Mouse (Mus musculus) forebrain, embryonic 10.5 days (tissue): ENCODE results near the gene Myoc. TPM values are rescaled to one million over a fixed set of nuclear protein-coding genes. Genes with fewer than 3 reads are reported as not detected.
A peak's percentile ranks its signal among the peaks of the same experiment; 100 is the strongest.

Source experiments
- DNase-seq: peaks from one replicate; pipeline ENCODE4 v3.0.0-alpha.2; 2017; ENCODE audit warnings: low spot score; ENCODE audit errors: extremely low spot score
- H3K27ac ChIP-seq: fragments of 300-500 bp; sonication (generic); 2 replicates; pipeline ENCODE4 v1.5.1; 2016; ENCODE audit warnings: mild to moderate bottlenecking
- H3K27me3 ChIP-seq: fragments of 300-500 bp; sonication (generic); 2 replicates; pipeline ENCODE4 v1.6.1; 2016; ENCODE audit warnings: mild to moderate bottlenecking; ENCODE audit not compliant: poor library complexity, severe bottlenecking
- H3K36me3 ChIP-seq: fragments of 300-500 bp; sonication (generic); replicated peaks from 2 replicates; pipeline ENCODE4 v1.6.1; 2016; ENCODE audit warnings: mild to moderate bottlenecking, moderate library complexity
- H3K4me1 ChIP-seq: fragments of 300-500 bp; sonication (generic); 2 replicates; pipeline ENCODE4 v1.6.1; 2016
- H3K4me3 ChIP-seq: fragments of 300-500 bp; sonication (generic); 2 replicates; pipeline ENCODE4 v1.5.1; 2016; ENCODE audit warnings: mild to moderate bottlenecking, moderate library complexity
- H3K9me3 ChIP-seq: fragments of 300-500 bp; sonication (generic); 2 replicates; pipeline ENCODE4 v1.6.1; 2016; ENCODE audit warnings: mild to moderate bottlenecking, moderate library complexity
- WGBS: fragments of 180-500 bp; shearing (Covaris S2); methylation state at CpG from one replicate; pipeline ENCODE4 v1.1.7; 2016; 5-methylcytosine and 5-hydroxymethylcytosine counted together
- polyA plus RNA-seq: library from polyadenylated mRNA; unstranded; fragments of >200 nt; fragmentation: Nextera tagmentation; extraction: Ambion mirVana; gene quantifications from 2 replicates; pipeline ENCODE4 v1.2.1, GENCODE M21; 2016

The Myoc gene
- polyA plus RNA-seq: not detected in 2 replicates

DNA sequence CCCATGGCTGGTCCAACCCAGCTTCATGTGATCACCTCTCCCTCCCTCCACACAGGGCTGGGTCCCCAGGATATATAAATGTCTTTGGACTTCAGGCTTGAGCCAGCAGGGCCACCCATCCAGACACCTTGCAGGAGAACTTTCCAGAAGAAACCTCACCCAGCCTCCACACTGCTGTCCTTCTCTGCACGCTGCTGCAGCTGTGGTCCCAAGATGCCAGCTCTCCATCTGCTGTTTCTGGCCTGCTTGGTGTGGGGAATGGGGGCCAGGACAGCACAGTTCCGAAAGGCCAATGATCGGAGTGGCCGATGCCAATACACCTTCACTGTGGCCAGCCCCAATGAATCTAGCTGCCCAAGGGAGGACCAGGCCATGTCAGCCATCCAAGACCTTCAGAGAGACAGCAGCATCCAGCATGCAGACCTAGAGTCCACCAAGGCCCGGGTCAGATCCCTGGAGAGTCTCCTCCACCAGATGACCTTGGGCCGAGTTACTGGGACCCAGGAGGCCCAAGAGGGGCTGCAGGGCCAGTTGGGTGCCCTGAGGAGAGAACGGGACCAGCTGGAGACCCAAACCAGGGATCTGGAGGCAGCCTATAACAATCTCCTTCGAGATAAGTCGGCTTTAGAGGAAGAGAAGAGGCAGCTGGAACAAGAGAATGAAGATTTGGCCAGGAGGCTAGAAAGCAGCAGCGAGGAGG is at the start of gene Myoc:
Gene Myoc (plus strand): TSS at position 105 of the 700 bp plus-strand sequence.
- no peaks in the 10 kb centered on the region for H3K27me3 ChIP-seq
- no peak for DNase-seq
- no peak within 1 kb of the TSS for H3K27ac ChIP-seq
- WGBS: 84% methylated on average over 10 of the region's 10 CpGs
- no peaks in the 10 kb centered on the region for H3K36me3 ChIP-seq
- H3K4me1 ChIP-seq: peaks cover 13% of the 10 kb centered on the region; the same call in 1 of the 2 replicates
- H3K4me3 ChIP-seq: no peak within 1 kb of the TSS
- no peaks in the 10 kb centered on the region for H3K9me3 ChIP-seq

DNA sequence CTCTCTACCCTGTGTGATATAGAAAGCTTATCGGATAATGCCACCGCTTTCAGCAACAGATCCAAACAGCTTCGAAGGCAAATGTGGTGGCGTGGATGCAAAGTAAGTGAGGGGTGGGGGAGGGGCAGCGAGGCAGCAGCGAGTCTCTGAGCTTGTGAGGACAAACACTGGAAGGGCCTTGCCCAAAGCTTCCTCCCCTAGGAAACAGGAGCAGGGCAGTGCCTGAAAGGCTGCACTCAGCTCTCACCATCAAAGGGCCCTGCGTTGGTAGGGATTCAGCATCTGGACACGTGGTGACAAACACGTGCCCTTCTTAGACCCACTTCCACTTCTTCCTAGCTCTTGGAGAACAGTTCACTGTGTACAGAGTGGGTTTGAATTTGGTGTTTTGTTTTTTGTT is 49.5 kb upstream of the Myoc start:
- peak; percentile 56 for DNase-seq
- Histone ChIP-seq H3K36me3 (peaks cover 12% of the 10 kb centered on the region), H3K9me3 (no peaks in the 10 kb centered on the region), H3K4me1 (peaks cover 12% of the 10 kb centered on the region), H3K27me3 (no peaks in the 10 kb centered on the region), H3K4me3 (no peak overlapping the region), H3K27ac (peak overlapping the region; percentile 72)
- 5% methylated on average over 9 of the region's 9 CpGs for WGBS

DNA sequence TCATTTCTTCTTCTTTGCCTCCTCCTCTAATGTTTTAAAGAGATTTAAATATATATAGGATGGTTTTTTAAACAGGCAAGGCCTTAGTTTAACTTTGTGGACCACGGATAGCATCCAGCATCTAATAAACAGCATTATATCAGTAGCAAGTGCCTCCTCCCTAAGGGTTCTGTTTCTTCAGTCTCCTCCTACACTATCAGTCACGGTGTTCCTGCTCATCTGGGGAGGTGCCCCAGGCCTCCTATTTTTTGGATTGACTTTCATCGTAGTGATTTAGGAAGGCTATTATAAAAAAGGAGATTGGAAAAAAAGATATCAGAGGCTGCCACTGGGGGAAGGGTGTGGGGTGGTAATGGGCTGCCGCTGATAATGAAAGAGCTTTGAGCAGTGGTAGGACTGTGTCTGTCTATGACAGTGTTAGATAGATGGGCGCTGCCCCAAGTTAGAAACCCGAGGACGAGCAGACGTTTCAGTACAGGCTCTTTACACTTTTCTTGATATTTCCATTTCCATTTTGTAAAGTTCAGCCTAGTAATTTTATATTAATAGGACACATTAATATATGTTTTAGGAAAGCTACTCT is 48.4 kb upstream of the Myoc start:
- H3K27ac ChIP-seq: no peak overlapping the region
- DNase-seq: no peak
- H3K36me3 ChIP-seq: peaks cover 8% of the 10 kb centered on the region
- 87% methylated on average over 8 of the region's 8 CpGs for WGBS
- H3K27me3 ChIP-seq: no peaks in the 10 kb centered on the region
- no peaks in the 10 kb centered on the region for H3K9me3 ChIP-seq
- H3K4me3 ChIP-seq: no peak overlapping the region
- H3K4me1 ChIP-seq: peaks cover 12% of the 10 kb centered on the region

DNA sequence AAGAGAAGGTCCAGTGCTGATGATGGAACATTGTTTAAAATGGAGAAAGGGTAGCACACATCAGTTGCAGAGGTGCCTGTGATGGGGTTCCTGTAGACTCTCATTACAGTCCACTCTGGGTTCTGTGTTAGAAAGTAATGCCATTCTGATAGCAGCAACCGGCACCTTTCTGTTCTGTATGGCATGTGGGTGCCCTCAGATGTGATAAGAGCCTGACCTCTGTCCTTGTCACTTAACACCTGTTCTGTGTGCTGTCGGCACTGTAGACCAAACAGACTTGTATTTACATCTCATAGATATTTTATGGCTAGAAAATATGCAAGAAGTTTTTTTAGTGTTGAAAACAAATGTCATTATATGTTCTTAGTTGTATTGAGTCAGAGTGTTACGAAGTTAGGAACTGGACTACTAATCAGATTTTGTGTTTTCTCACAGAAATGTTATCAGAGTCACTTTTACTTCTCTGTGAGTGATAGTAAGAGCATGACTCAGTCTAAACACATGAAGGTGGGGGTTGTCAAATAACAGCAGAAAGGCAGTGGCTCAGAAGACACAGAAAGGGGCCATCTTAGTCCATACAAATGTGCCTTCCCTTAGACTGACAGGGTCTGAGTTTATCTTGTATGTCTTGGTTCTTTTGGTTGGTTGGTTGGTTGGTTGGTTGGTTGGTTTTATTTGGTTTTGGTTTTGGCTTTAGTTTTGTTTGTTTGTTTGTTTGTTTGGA is 41.4 kb upstream of the Myoc start:
- no peaks in the 10 kb centered on the region for H3K27me3 ChIP-seq
- H3K4me1 ChIP-seq: no peaks in the 10 kb centered on the region
- H3K9me3 ChIP-seq: no peaks in the 10 kb centered on the region
- no peak overlapping the region for H3K4me3 ChIP-seq
- 91% methylated on average over 3 of the region's 3 CpGs for WGBS
- DNase-seq: no peak
- H3K36me3 ChIP-seq: peaks cover 37% of the 10 kb centered on the region
- no peak overlapping the region for H3K27ac ChIP-seq

DNA sequence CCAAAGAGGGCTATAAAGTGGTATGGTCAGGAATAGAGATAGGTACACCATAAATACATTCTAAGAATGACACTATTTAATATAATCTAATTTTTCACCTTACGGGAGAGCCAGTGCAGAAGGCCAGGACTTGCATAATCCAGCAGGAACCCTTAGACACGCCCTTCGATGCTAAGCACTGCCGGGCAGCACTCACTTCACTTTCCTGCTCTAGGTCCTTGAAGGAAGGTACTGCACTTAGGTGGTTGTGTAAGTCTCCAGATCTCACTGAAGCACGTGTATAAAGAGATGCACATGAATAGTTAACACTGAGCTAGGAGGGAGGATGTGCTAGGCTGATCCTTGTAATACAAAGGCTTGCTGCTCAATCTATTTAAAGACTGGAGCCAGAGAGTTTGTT is 39.3 kb upstream of the Myoc start:
- H3K9me3 ChIP-seq: no peaks in the 10 kb centered on the region
- H3K4me3 ChIP-seq: no peak overlapping the region
- peaks cover 42% of the 10 kb centered on the region for H3K36me3 ChIP-seq
- 90% methylated on average over 5 of the region's 5 CpGs for WGBS
- H3K27me3 ChIP-seq: no peaks in the 10 kb centered on the region
- H3K27ac ChIP-seq: no peak overlapping the region
- H3K4me1 ChIP-seq: no peaks in the 10 kb centered on the region
- no peak for DNase-seq

DNA sequence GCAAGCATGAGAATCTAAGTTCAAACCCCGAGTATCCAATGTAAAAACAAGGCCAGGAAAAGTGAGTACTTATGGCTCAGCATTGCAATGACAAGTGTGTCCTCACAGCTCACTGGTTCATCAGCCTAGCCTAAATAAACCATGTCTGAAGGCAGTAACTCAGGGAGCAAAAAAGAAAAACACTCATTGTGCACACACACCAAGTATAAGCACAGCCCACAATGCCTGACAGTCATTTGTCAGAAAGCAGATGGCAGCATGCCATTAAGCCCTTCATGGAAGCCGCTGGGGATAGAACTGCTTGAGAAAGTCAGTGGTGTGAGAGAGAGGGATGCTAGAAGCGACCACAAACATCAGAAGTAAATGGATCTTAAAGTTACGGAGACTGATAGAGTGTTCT is 37.7 kb upstream of the Myoc start:
- 85% methylated on average over 4 of the region's 4 CpGs for WGBS
- no peaks in the 10 kb centered on the region for H3K27me3 ChIP-seq
- no peak overlapping the region for H3K27ac ChIP-seq
- DNase-seq: no peak
- H3K4me3 ChIP-seq: no peak overlapping the region
- H3K4me1 ChIP-seq: no peaks in the 10 kb centered on the region
- H3K9me3 ChIP-seq: no peaks in the 10 kb centered on the region
- H3K36me3 ChIP-seq: peaks cover 36% of the 10 kb centered on the region

DNA sequence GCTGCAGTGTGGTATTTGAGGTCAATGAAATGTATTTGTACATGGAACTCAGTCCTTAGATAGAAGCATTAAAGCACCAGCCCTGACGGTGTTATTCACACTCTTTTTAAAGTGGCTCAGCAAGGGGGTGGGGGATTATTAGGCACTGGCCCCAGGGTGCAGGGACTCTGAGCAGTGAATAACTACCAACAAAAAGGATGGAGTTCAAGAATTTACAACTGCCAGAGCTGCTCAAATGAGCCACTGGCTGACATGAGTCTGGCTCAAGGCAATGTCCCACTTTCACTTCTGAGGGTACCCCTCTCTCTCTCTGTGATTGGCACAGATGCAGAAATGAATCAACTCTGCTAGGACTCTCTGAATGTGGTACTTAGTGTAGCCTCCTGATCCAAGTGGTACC is 30.8 kb upstream of the Myoc start:
- WGBS: 2% methylated on average over 1 of the region's 1 CpGs
- no peak for DNase-seq
- H3K27me3 ChIP-seq: no peaks in the 10 kb centered on the region

DNA sequence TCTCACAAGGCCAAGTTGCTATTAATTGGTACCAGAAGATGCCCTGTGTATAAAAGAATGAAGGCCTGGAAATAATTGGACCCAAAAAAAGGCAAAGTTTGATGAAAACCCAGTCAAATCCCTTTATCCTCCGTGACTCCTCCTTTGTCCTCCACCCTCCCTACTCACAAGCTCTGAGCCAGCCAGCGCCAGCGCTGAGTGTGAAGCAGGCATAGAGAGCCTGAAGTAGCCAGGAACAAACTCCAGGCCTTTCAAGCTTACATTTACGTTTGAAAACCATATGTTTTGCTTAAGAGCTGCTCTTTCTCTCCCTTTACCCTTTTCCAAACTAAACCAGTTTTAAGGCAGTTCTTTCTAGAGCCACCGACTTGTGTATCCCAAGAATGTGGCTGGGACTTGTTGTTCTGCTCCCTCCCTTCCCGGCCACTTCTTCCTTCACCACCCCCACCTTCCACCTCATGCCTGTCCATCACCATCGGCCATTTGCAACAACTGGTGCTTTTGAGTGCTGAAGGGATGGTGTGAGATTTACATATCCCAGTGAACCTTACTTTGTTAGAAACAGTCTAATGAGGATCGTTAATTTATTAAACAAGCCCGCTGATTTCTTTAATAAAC is 29.2 kb upstream of the Myoc start:
- DNase-seq: peak; percentile 18
- WGBS: 40% methylated on average over 9 of the region's 9 CpGs
- no peaks in the 10 kb centered on the region for H3K36me3 ChIP-seq
- H3K4me3 ChIP-seq: no peak overlapping the region
- peak overlapping the region; percentile 54; the same call in 1 of the 2 replicates for H3K27ac ChIP-seq
- peaks cover 33% of the 10 kb centered on the region for H3K4me1 ChIP-seq
- no peaks in the 10 kb centered on the region for H3K27me3 ChIP-seq
- H3K9me3 ChIP-seq: no peaks in the 10 kb centered on the region

More for the DNA sequence above, 30.8 kb upstream of the Myoc start:
- Histone ChIP-seq H3K4me3 (no peak overlapping the region), H3K27ac (no peak overlapping the region), H3K36me3 (peaks cover 4% of the 10 kb centered on the region; the same call in 1 of the 2 replicates), H3K4me1 (peaks cover 33% of the 10 kb centered on the region), H3K9me3 (no peaks in the 10 kb centered on the region)

DNA sequence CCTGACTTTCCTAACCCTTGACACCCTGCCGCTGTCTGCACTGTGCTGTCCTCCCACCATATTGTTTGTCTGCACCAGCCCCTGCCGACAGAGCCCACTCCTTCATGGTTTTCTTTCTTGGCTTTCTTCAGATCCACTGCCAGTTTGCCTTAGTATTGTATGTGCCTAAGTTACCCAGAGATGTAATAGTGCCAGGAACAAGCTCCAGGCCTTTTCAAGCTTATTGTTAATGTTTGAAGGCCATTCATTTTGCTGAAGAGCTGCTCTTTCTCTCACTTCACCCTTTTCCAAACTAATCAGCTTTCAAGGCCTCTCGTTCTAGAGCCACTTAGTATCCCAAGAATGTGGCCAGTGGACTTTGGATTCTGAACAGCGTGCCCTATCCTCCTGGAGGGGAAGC is 27.8 kb upstream of the Myoc start:
- H3K4me3 ChIP-seq: no peak overlapping the region
- DNase-seq: no peak
- H3K27ac ChIP-seq: no peak overlapping the region
- WGBS: 60% methylated on average over 4 of the region's 4 CpGs
- peaks cover 33% of the 10 kb centered on the region for H3K4me1 ChIP-seq
- no peaks in the 10 kb centered on the region for H3K9me3 ChIP-seq
- no peaks in the 10 kb centered on the region for H3K36me3 ChIP-seq
- no peaks in the 10 kb centered on the region for H3K27me3 ChIP-seq

DNA sequence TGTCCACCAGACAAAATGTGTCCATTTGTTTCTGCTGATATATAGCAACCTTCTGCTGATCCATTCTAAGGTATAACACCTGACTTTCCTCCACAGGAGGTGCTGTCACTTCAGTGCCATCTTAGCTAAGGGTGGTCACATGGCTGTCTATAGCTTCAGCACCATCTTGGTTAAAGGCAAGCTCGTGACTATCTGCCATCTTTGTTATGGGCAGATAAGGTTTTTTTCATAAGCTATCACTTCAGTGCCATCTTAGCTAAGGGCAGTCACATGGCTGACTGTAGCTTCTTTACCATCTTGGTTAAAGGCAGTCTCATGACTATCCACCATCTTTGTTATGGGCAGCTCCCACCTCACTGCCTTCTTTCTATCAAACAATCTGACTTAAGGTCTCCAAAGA is 23.4 kb upstream of the Myoc start:
- 85% methylated on average over 1 of the region's 1 CpGs for WGBS

DNA sequence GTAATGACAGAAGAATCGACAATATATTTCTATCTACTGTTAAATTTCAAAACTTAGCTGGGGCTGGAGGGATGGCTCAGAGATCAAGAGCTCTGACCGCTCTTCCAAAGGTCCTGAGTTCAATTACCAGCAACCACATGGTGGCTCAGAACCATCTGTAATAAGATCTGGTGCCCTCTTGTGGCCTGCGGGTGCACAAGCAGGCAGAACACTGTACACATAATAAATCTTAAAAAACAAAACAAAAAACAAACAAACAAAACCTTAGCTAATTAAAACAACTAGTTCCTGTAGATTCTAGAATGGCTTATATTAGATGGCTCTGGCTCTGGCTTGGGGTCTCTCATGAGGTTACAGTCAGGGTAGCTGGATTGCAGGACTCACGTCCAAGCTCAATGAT is 18.5 kb upstream of the Myoc start:
- H3K4me3 ChIP-seq: no peak overlapping the region
- no peak for DNase-seq
- 64% methylated on average over 4 of the region's 4 CpGs for WGBS

More for the DNA sequence above, 23.4 kb upstream of the Myoc start:
- Histone ChIP-seq H3K36me3 (no peaks in the 10 kb centered on the region), H3K27me3 (no peaks in the 10 kb centered on the region), H3K27ac (no peak overlapping the region), H3K4me1 (peaks cover 5% of the 10 kb centered on the region; the same call in 1 of the 2 replicates), H3K4me3 (no peak overlapping the region), H3K9me3 (no peaks in the 10 kb centered on the region)
- no peak for DNase-seq

DNA sequence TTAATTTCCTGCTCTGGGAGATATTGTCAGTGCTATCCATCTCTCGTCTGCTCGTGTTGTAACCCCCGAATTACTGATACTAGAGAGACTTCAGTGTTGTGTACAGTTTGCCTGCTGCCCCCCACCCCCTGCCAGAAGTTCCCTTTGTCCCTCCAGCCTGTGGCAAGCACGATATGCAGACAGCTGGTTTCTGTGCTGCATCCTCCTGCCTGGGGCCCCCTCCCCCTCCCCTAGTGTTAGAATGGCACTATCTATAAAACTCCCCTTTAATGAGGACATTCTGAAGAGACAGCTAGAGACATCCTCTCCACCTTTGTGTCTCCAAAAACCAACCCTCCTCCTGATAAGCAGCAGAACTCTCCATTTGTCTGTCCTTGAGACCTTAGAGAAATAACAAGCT is 15.1 kb upstream of the Myoc start:
- no peaks in the 10 kb centered on the region for H3K4me1 ChIP-seq
- H3K9me3 ChIP-seq: no peaks in the 10 kb centered on the region
- WGBS: 66% methylated on average over 4 of the region's 4 CpGs
- no peak overlapping the region for H3K27ac ChIP-seq
- H3K27me3 ChIP-seq: no peaks in the 10 kb centered on the region
- no peaks in the 10 kb centered on the region for H3K36me3 ChIP-seq
- DNase-seq: no peak
- H3K4me3 ChIP-seq: no peak overlapping the region

More for the DNA sequence above, 18.5 kb upstream of the Myoc start:
- H3K9me3 ChIP-seq: no peaks in the 10 kb centered on the region
- H3K27ac ChIP-seq: no peak overlapping the region
- no peaks in the 10 kb centered on the region for H3K27me3 ChIP-seq
- H3K36me3 ChIP-seq: no peaks in the 10 kb centered on the region
- no peaks in the 10 kb centered on the region for H3K4me1 ChIP-seq
